In genomic region chr14:73331386-73331785, GRCm38 (mm10) we compare ENCODE assay signal across 20 mouse cellular contexts.
"Had no signal": no experiment of that assay in that cellular context is flagged by ENCODE, and none has a peak within 500 bp of the region (broad histone marks: within the 10 kb centered on the region; RNA-seq: fewer than 3 reads in every experiment).

No protein-coding gene starts in this region.

- DNase-seq: forebrain, postnatal 0 days; gastrocnemius, postnatal 14 days; gastrocnemius, postnatal 36 days; heart, adult 18-20 months; heart, postnatal 10 days; kidney, adult 2 months; kidney, adult 9 months; layer of hippocampus, adult 9-11 months; layer of hippocampus, postnatal 36 days; left cerebral cortex, postnatal 4 days had no signal

- H3K9me3 ChIP-seq: heart, embryonic 12.5 days; hindbrain, embryonic 13.5 days; hindbrain, embryonic 15.5 days; kidney, embryonic 15.5 days; limb, embryonic 13.5 days; limb, embryonic 15.5 days; liver, embryonic 12.5 days had no signal

- H3K36me3 ChIP-seq: heart, embryonic 12.5 days; hindbrain, embryonic 13.5 days; hindbrain, embryonic 15.5 days; kidney, embryonic 15.5 days; limb, embryonic 13.5 days; limb, embryonic 15.5 days; liver, embryonic 12.5 days had no signal

- ATAC-seq: forebrain, postnatal 0 days; hindbrain, postnatal 0 days; intestine, embryonic 16.5 days; liver, embryonic 12.5 days had no signal

- H3K4me2 ChIP-seq: heart, embryonic 12.5 days; hindbrain, embryonic 13.5 days; hindbrain, embryonic 15.5 days; kidney, embryonic 15.5 days; limb, embryonic 13.5 days; limb, embryonic 15.5 days; liver, embryonic 12.5 days had no signal

- H3K27me3 ChIP-seq: heart, embryonic 12.5 days; hindbrain, embryonic 13.5 days; hindbrain, embryonic 15.5 days; kidney, embryonic 15.5 days; limb, embryonic 13.5 days; limb, embryonic 15.5 days had no signal

- H3K27ac ChIP-seq: hindbrain, embryonic 13.5 days; hindbrain, embryonic 15.5 days; hindbrain, postnatal 0 days; kidney, embryonic 15.5 days; limb, embryonic 13.5 days; limb, embryonic 15.5 days; liver, embryonic 12.5 days; liver, embryonic 14.5 days had no signal

- H3K4me3 ChIP-seq: heart, embryonic 12.5 days; hindbrain, embryonic 13.5 days; hindbrain, embryonic 15.5 days; kidney, embryonic 15.5 days; limb, embryonic 13.5 days; limb, embryonic 15.5 days; liver, embryonic 12.5 days had no signal

- H3K9ac ChIP-seq: forebrain, postnatal 0 days; heart, embryonic 12.5 days; hindbrain, embryonic 13.5 days; hindbrain, embryonic 15.5 days; kidney, embryonic 15.5 days; limb, embryonic 13.5 days; limb, embryonic 15.5 days; liver, embryonic 12.5 days; liver, embryonic 14.5 days had no signal
